Mouse (Mus musculus) heart, adult 11 months (tissue): ENCODE results near the gene Piezo1.
A peak's percentile ranks its signal among the peaks of the same experiment; 100 is the strongest.

ENCODE experiments used
- DNase-seq: peaks from one replicate; pipeline ENCODE4 v3.0.0; 2022

Piezo1 gene

GRCm38 (mm10) chr8:122569329-122569728 is 18.2 kb upstream of the Piezo1 start:
- no peak for DNase-seq

GRCm38 (mm10) chr8:122568881-122569309 is 17.8 kb upstream of the Piezo1 start:
- DNase-seq = peak; percentile 94

- DNase-seq = no peak
These were observed 17.0 kb upstream of the Piezo1 start for GRCm38 (mm10) chr8:122568109-122568504.

GRCm38 (mm10) chr8:122567361-122568108 is 16.4 kb upstream of the Piezo1 start, which contains the start of gene Cdt1:
TSS of gene Cdt1 (plus strand) at chr8:122568015.
- peak; percentile 100 for DNase-seq

- DNase-seq = peak; percentile 97
These were observed 15.6 kb upstream of the Piezo1 start for GRCm38 (mm10) chr8:122566766-122567165.

- DNase-seq = peak; percentile 93
These were observed 13.5 kb upstream of the Piezo1 start for GRCm38 (mm10) chr8:122564363-122565352.

- peak; percentile 97 for DNase-seq
These were observed 10.1 kb upstream of the Piezo1 start for GRCm38 (mm10) chr8:122561199-122561598.

- DNase-seq = peak; percentile 89
These were observed 7.7 kb upstream of the Piezo1 start for GRCm38 (mm10) chr8:122558671-122559349.

GRCm38 (mm10) chr8:122557248-122558038 is 6.3 kb upstream of the Piezo1 start:
- peak; percentile 91 for DNase-seq

- peak; percentile 99 for DNase-seq
These were observed 5.2 kb upstream of the Piezo1 start for GRCm38 (mm10) chr8:122556030-122557009.

GRCm38 (mm10) chr8:122554786-122555185 is 3.7 kb upstream of the Piezo1 start:
- peak; percentile 86 for DNase-seq

GRCm38 (mm10) chr8:122550995-122551264 is 199 bp downstream of the Piezo1 start:
- DNase-seq = no peak

GRCm38 (mm10) chr8:122550234-122550994 is 715 bp downstream of the Piezo1 start:
- DNase-seq = peak; percentile 96

GRCm38 (mm10) chr8:122548891-122549439 is 2.2 kb downstream of the Piezo1 start:
- DNase-seq = peak; percentile 93

GRCm38 (mm10) chr8:122548331-122548730 is 2.8 kb downstream of the Piezo1 start:
- no peak for DNase-seq

GRCm38 (mm10) chr8:122547815-122548214 is 3.3 kb downstream of the Piezo1 start:
- peak; percentile 98 for DNase-seq

GRCm38 (mm10) chr8:122546811-122547453 is 4.2 kb downstream of the Piezo1 start:
- peak; percentile 99 for DNase-seq

- DNase-seq = peak; percentile 91
These were observed 4.9 kb downstream of the Piezo1 start for GRCm38 (mm10) chr8:122546066-122546755.

- no peak for DNase-seq
These were observed 7.0 kb downstream of the Piezo1 start for GRCm38 (mm10) chr8:122544138-122544537.
